Mouse (Mus musculus): ENCODE measurements around the gene Vmp1. TPM values are rescaled to one million over a fixed set of nuclear protein-coding genes. Genes with fewer than 3 reads are reported as not detected.

Gene Vmp1
- polyA plus RNA-seq, 1 experiment = 50.2 TPM

DNA sequence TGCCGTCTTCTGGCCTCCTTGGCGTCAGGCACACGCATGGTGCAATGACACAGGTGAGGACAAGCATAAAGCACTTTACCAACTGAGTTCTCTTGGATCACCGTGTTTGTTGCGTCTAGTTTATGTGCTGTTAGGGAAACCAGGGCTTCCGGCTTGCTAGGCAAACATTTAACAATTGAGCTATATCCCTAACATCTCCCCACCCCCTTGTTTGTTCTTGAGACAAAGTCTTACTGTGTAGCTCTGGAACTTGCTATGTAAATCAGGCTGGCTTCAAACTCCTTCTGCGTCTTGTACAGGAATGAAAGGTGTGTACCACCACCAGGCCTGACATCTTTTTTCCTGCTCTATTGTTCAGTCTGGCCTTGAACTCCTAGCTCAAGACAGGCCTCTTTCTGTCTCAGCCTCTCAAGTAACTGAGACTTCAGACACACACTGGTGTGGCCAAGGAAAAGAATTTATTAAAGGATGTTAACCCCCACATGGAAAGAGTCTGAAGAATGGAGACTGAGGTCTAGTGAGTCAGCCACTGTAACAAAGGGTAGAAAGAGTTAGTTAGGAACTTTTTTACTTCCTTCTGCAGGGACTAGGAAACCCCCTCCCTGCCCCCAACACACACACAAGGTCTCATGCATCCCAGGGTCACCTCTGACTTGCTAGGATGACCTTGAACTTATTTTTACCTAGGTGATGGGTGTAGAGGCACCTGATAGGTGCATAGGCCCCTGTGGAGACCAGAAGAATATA is 107.8 kb downstream of the Vmp1 start:
- DNase-seq (ENCODE audit: low read depth) = no peak
- no peak for TF ChIP-seq CTCF (IDR thresholded peaks at IDR 0.05; ENCODE audit: borderline replicate concordance, extremely low read depth, insufficient read depth, insufficient read length)
- no peak for TF ChIP-seq POLR2A (IDR thresholded peaks at IDR 0.05; ENCODE audit: borderline replicate concordance, extremely low read depth, insufficient read depth, insufficient read length, poor library complexity, severe bottlenecking)

DNA sequence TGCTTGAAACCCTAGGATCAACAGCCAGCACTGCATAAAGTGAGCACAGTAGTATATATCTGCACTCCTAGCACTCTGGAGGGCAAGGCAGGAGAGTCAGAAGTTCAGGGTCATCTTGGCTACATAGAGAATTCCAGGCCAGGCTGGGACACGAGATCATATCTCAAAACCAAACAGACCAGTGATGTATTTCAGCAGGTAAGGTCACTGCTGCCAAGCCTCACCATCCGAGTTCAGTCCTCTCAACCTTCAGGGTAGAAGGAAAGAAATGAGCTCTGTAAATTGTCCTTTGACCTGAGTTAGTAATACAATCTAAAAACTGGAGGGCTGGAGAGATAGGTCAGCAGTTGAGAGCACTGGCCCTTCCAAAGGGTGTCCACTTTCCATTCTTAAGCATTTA is 109.2 kb downstream of the Vmp1 start:
- TF ChIP-seq POLR2A (IDR thresholded peaks at IDR 0.05; ENCODE audit: borderline replicate concordance, extremely low read depth, insufficient read depth, insufficient read length, poor library complexity, severe bottlenecking) (no peak), CTCF (IDR thresholded peaks at IDR 0.05; ENCODE audit: borderline replicate concordance, extremely low read depth, insufficient read depth, insufficient read length) (no peak)
- no peak for DNase-seq (ENCODE audit: low read depth)

GRCm38 (mm10) chr11:86573646-86574231 is 109.9 kb downstream of the Vmp1 start:
- TF ChIP-seq POLR2A (IDR thresholded peaks at IDR 0.05; ENCODE audit: borderline replicate concordance, extremely low read depth, insufficient read depth, insufficient read length, poor library complexity, severe bottlenecking) (no peak), CTCF (IDR thresholded peaks at IDR 0.05; ENCODE audit: borderline replicate concordance, extremely low read depth, insufficient read depth, insufficient read length) (no peak)
- DNase-seq (ENCODE audit: low read depth) = no peak

DNA sequence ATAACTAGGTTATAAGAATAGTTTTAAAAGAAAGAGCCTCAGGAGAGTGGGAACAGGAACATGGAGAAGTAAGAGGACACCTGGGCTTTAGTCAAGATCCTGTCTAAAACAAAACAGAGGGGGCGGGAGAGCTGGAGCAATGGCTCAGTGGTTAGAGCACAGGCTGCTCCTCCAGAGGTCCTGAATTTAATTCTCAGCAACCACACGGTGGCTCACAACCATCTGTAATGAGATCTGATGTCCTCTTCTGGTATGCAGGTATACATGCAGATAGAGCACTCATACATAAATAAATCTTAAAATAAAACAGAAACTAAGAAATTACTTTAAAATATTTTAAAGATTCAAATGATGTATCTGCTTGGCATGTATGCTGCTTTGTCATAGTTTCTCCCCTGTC is 111.0 kb downstream of the Vmp1 start:
- TF ChIP-seq CTCF (IDR thresholded peaks at IDR 0.05; ENCODE audit: borderline replicate concordance, extremely low read depth, insufficient read depth, insufficient read length) = no peak
- TF ChIP-seq POLR2A (IDR thresholded peaks at IDR 0.05; ENCODE audit: borderline replicate concordance, extremely low read depth, insufficient read depth, insufficient read length, poor library complexity, severe bottlenecking) = no peak
- no peak for DNase-seq (ENCODE audit: low read depth)

- no peak for DNase-seq (ENCODE audit: low read depth)
- TF ChIP-seq POLR2A (IDR thresholded peaks at IDR 0.05; ENCODE audit: borderline replicate concordance, extremely low read depth, insufficient read depth, insufficient read length, poor library complexity, severe bottlenecking) (no peak), CTCF (IDR thresholded peaks at IDR 0.05; ENCODE audit: borderline replicate concordance, extremely low read depth, insufficient read depth, insufficient read length) (no peak)
Observed at GRCm38 (mm10) chr11:86571871-86572270, 111.8 kb downstream of the Vmp1 start.

- DNase-seq (ENCODE audit: low read depth) = peak; percentile 29
- TF ChIP-seq POLR2A (IDR thresholded peaks at IDR 0.05; ENCODE audit: borderline replicate concordance, extremely low read depth, insufficient read depth, insufficient read length, poor library complexity, severe bottlenecking) (no peak), CTCF (IDR thresholded peaks at IDR 0.05; ENCODE audit: borderline replicate concordance, extremely low read depth, insufficient read depth, insufficient read length) (no peak)
Observed at GRCm38 (mm10) chr11:86571047-86571855, 112.4 kb downstream of the Vmp1 start.

GRCm38 (mm10) chr11:86570261-86570746 is 113.3 kb downstream of the Vmp1 start:
- TF ChIP-seq CTCF (IDR thresholded peaks at IDR 0.05; ENCODE audit: borderline replicate concordance, extremely low read depth, insufficient read depth, insufficient read length) (no peak), POLR2A (IDR thresholded peaks at IDR 0.05; ENCODE audit: borderline replicate concordance, extremely low read depth, insufficient read depth, insufficient read length, poor library complexity, severe bottlenecking) (no peak)
- no peak for DNase-seq (ENCODE audit: low read depth)

DNA sequence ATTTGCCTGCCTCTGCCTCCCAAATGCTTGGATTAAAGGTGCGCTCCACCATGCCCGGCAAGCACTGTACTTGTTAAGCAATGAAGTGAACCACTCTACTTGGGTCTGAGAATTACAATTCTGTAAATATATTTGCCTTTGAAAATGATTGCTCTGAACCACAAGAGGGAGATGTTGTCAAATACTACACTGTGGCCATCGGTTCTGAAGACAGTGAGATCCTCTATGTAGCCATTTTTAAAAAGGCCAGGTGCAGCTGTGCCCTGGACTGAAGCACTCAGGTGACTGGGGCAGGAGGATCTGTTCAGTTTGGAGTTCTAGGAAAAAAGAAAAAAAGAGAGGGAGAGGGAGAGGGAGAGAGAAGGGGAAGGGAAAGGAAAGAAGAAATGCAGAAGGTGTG is 115.2 kb downstream of the Vmp1 start:
- TF ChIP-seq POLR2A (IDR thresholded peaks at IDR 0.05; ENCODE audit: borderline replicate concordance, extremely low read depth, insufficient read depth, insufficient read length, poor library complexity, severe bottlenecking) = no peak
- no peak for TF ChIP-seq CTCF (IDR thresholded peaks at IDR 0.05; ENCODE audit: borderline replicate concordance, extremely low read depth, insufficient read depth, insufficient read length)
- DNase-seq (ENCODE audit: low read depth) = peak; percentile 52

DNA sequence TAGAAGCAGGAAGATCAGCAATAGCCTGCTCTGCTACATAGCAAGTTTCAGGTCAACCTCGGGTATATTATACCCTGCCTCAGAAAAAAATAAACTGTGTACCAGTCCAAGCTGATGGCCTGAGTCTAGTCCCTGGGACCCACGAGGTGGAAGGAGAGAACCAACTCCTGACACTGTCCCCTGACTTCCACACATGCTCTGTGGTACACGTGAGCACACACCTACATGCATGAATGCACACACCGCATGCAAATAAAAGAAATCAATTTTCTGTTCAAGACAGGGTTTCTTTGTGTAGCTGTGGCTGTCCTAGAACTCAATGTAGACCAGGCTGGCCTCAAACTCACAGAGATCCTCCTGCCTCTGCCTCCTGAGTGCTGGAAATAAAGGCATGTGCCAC is 125.4 kb downstream of the Vmp1 start:
- no peak for DNase-seq (ENCODE audit: low read depth)
- TF ChIP-seq CTCF (IDR thresholded peaks at IDR 0.05; ENCODE audit: borderline replicate concordance, extremely low read depth, insufficient read depth, insufficient read length) (no peak), POLR2A (IDR thresholded peaks at IDR 0.05; ENCODE audit: borderline replicate concordance, extremely low read depth, insufficient read depth, insufficient read length, poor library complexity, severe bottlenecking) (no peak)

DNA sequence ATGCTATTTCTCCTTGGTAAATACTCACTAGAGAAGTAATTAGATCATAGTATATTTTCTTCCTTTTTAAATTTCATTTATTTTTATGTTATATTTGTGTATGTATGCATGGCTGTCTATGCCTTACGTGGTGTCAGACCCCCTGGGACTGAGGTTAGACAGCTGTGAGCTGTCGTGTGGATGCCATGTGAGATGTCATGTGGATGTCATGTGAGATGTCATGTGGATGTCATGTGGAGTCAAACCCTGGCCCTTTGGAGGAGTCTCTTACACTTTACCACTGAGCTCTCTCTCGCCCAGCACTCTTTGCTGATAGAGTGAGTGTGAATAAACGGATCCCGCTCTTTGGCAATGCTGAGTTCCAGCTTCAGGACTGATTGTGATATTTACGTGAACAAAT is 130.1 kb downstream of the Vmp1 start:
- no peak for TF ChIP-seq POLR2A (IDR thresholded peaks at IDR 0.05; ENCODE audit: borderline replicate concordance, extremely low read depth, insufficient read depth, insufficient read length, poor library complexity, severe bottlenecking)
- TF ChIP-seq CTCF (IDR thresholded peaks at IDR 0.05; ENCODE audit: borderline replicate concordance, extremely low read depth, insufficient read depth, insufficient read length) = no peak
- DNase-seq (ENCODE audit: low read depth) = no peak

GRCm38 (mm10) chr11:86547412-86547811 is 136.2 kb downstream of the Vmp1 start:
- DNase-seq (ENCODE audit: low read depth) = no peak
- TF ChIP-seq POLR2A (IDR thresholded peaks at IDR 0.05; ENCODE audit: borderline replicate concordance, extremely low read depth, insufficient read depth, insufficient read length, poor library complexity, severe bottlenecking) (no peak), CTCF (IDR thresholded peaks at IDR 0.05; ENCODE audit: borderline replicate concordance, extremely low read depth, insufficient read depth, insufficient read length) (no peak)

Data from brain, embryonic 14.5 days (tissue).